In genomic region chr3:41053334-41053733, GRCm38 (mm10) we compare ENCODE assay signal across 19 mouse cellular contexts.
"Had no signal": no experiment of that assay in that cellular context is flagged by ENCODE, and none has a peak within 500 bp of the region (broad histone marks: within the 10 kb centered on the region; RNA-seq: fewer than 3 reads in every experiment).

No protein-coding gene starts in this region.

- H3K4me1 ChIP-seq: liver, embryonic 13.5 days; midbrain, embryonic 10.5 days; midbrain, embryonic 13.5 days; neural tube, embryonic 13.5 days had no signal

- H3K4me3 ChIP-seq: left cerebral cortex, adult 2 months; liver, embryonic 13.5 days; megakaryocyte, embryonic 14.5 days; midbrain, embryonic 10.5 days; midbrain, embryonic 13.5 days; myocyte; neural tube, embryonic 13.5 days had no signal

- H3K36me3 ChIP-seq: liver, embryonic 13.5 days; midbrain, embryonic 10.5 days; midbrain, embryonic 13.5 days; neural tube, embryonic 13.5 days had no signal

- ATAC-seq: lung, postnatal 0 days; midbrain, embryonic 13.5 days; midbrain, embryonic 16.5 days had no signal

- H3K9me3 ChIP-seq: liver, embryonic 13.5 days; midbrain, embryonic 10.5 days; midbrain, embryonic 13.5 days; neural tube, embryonic 13.5 days had no signal

- H3K4me2 ChIP-seq: liver, embryonic 13.5 days; lung, embryonic 14.5 days; midbrain, embryonic 13.5 days; neural tube, embryonic 13.5 days had no signal

- DNase-seq: kidney, postnatal 10 days; kidney, postnatal 36 days; layer of hippocampus, postnatal 36 days; liver, embryonic 13.5 days; lung, embryonic 14.5 days; retina, postnatal 1 day; right cerebral cortex, postnatal 25 days; spleen, adult 18-20 months; thymus, adult 18-20 months; thymus, postnatal 36 days had no signal

- H3K27me3 ChIP-seq: liver, embryonic 13.5 days; midbrain, embryonic 13.5 days; neural tube, embryonic 13.5 days had no signal

- H3K27ac ChIP-seq: left cerebral cortex, adult 2 months; liver, embryonic 13.5 days; macrophage; midbrain, embryonic 10.5 days; midbrain, embryonic 13.5 days; neural tube, embryonic 13.5 days had no signal

- H3K9ac ChIP-seq: liver, embryonic 13.5 days; lung, embryonic 14.5 days; midbrain, embryonic 13.5 days; neural tube, embryonic 13.5 days had no signal
